Mouse (Mus musculus) right cerebral cortex, postnatal 25 days (tissue): ENCODE measurements around the gene Cdkl4.

Experiments used
- DNase-seq: peaks from one replicate; pipeline ENCODE4 v3.0.0; 2022

Cdkl4 gene

GRCm38 (mm10) chr17:80510459-80510855, 67.2 kb downstream of the Cdkl4 start:
- no peak for DNase-seq

GRCm38 (mm10) chr17:80509494-80510458, 67.8 kb downstream of the Cdkl4 start:
- DNase-seq, result no peak

GRCm38 (mm10) chr17:80505766-80506165, 71.8 kb downstream of the Cdkl4 start:
- DNase-seq, result no peak

- DNase-seq, result no peak
These were observed 72.3 kb downstream of the Cdkl4 start for GRCm38 (mm10) chr17:80505342-80505741.

GRCm38 (mm10) chr17:80501805-80502172, 75.8 kb downstream of the Cdkl4 start:
- DNase-seq, result no peak

- DNase-seq, result no peak
These were observed 76.4 kb downstream of the Cdkl4 start for GRCm38 (mm10) chr17:80501037-80501804.

- DNase-seq, result no peak
These were observed 77.6 kb downstream of the Cdkl4 start for GRCm38 (mm10) chr17:80500025-80500424.

- no peak for DNase-seq
These were observed 78.9 kb downstream of the Cdkl4 start for GRCm38 (mm10) chr17:80498600-80499268.

GRCm38 (mm10) chr17:80497183-80497601, 80.4 kb downstream of the Cdkl4 start:
- no peak for DNase-seq

GRCm38 (mm10) chr17:80496607-80497170, 80.9 kb downstream of the Cdkl4 start:
- no peak for DNase-seq

- no peak for DNase-seq
These were observed 81.4 kb downstream of the Cdkl4 start for GRCm38 (mm10) chr17:80496185-80496584.

GRCm38 (mm10) chr17:80493891-80494290, 83.7 kb downstream of the Cdkl4 start:
- no peak for DNase-seq

- no peak for DNase-seq
These were observed 84.8 kb downstream of the Cdkl4 start for GRCm38 (mm10) chr17:80492811-80493210.

GRCm38 (mm10) chr17:80492274-80492673, 85.3 kb downstream of the Cdkl4 start:
- DNase-seq, result no peak

- no peak for DNase-seq
These were observed 87.4 kb downstream of the Cdkl4 start for GRCm38 (mm10) chr17:80490166-80490565.

GRCm38 (mm10) chr17:80488918-80489317, 88.7 kb downstream of the Cdkl4 start:
- DNase-seq, result no peak

- no peak for DNase-seq
These were observed 92.5 kb downstream of the Cdkl4 start for GRCm38 (mm10) chr17:80485160-80485559.

- DNase-seq, result no peak
These were observed 96.8 kb downstream of the Cdkl4 start for GRCm38 (mm10) chr17:80480855-80481224.

- peak; percentile 95 for DNase-seq
These were observed 97.4 kb downstream of the Cdkl4 start, which contains the start of gene Sos1 for GRCm38 (mm10) chr17:80480031-80480854. Gene Sos1, minus strand, starts transcription at chr17:80480453.

GRCm38 (mm10) chr17:80479295-80480030, 98.2 kb downstream of the Cdkl4 start:
- DNase-seq, result peak; percentile 61

- no peak for DNase-seq
These were observed 99.9 kb downstream of the Cdkl4 start for GRCm38 (mm10) chr17:80477679-80478078.
